Mouse (Mus musculus) lung, postnatal 25 days (tissue): Measurements from ENCODE around the gene Diras2.

Experiments used
- DNase-seq: peaks from one replicate; pipeline ENCODE4 v3.0.0; 2022; ENCODE audit warnings: low spot score

Gene Diras2

GRCm38 (mm10) chr13:52531121-52531520 lies at the start of gene Diras2:
Gene Diras2 (minus strand): TSS chr13:52531279.
- no peak for DNase-seq

GRCm38 (mm10) chr13:52578776-52579175 lies 47.7 kb upstream of the Diras2 start:
- DNase-seq = no peak

GRCm38 (mm10) chr13:52577939-52578338 lies 46.9 kb upstream of the Diras2 start:
- no peak for DNase-seq

DNA sequence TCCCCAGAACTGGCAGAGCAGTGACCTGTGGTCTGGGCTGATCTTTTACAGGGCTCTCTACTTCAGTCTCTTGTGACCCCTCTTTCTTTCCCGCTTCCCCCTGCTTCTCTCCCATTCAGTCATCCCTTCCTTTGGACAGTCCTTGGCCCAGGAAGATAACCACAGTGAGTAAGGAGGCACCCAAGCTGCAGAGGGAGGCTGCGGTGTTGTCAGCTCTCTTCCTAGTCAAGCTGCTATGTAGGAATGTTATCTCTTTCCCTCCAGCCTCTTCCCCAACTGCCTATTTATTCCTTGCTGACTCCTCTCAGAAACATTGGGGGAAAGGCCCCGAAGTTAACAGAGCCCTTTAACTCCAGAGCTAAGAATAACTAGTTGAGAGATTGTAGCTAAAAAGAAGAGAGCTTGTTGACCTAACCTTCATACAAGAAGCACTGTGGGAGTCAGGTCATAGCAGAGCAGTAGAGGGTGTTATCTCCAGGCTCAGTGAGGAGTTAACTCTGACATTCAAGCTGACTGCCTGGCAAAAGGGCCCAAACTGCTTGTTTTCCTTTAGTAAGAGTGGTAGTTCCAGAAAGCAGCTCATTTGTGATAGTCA lies 46.3 kb upstream of the Diras2 start:
- DNase-seq = no peak

DNA sequence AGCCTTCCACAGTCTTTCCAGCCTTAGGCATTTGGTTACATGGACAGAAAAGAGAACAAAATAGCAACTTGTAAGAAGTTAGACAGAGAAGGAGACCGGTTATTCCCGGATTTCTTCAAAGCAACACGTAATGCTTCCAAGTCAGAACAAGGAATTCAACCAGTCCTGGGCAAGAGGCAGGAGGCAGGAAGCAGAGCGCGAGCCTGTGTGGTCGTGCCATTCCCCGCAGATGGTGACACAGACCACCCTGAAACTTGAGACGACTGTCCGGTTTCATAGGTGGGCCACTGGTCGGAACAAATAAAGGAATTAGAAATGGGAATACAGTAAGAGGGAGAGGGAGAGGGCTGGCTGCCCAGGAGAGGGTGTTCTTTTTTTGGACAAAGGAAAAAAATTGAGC lies 45.8 kb upstream of the Diras2 start:
- DNase-seq = no peak

DNA sequence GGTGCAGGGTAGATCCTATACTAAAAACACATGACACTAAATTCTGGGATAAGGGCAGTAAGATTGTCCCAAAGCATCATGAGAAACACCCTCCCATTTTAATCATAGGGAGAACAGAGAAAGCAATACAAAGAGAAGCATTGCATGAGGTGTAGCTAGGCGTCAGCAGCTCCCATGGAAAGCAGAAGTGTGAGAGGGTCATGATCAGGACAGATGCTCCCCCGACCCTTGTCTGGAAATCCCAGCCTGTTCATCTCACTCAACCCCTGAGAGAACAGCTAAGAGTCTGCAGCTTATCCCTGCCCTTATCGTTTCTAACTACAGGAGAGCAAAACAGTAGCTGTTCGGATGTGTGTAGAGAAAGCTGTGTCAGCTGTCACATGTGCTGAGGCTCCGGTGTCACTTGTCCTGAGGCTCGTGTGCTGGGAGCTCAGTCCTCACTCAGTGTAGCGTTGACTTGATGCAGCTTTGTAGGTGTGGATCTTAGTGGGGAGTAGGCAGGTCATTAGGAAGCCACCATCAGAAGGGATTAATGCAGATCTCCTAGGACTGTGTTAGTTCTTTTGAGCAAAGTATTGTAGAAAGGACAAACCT lies 45.0 kb upstream of the Diras2 start:
- DNase-seq = no peak

- DNase-seq = no peak
Measured at GRCm38 (mm10) chr13:52575483-52575882, 44.4 kb upstream of the Diras2 start.

GRCm38 (mm10) chr13:52574311-52574710 lies 43.2 kb upstream of the Diras2 start:
- DNase-seq = no peak

- peak; percentile 75 for DNase-seq
Measured at GRCm38 (mm10) chr13:52572451-52573446, 41.7 kb upstream of the Diras2 start.

- peak; percentile 41 for DNase-seq
Measured at GRCm38 (mm10) chr13:52571591-52572384, 40.7 kb upstream of the Diras2 start.

- no peak for DNase-seq
Measured at GRCm38 (mm10) chr13:52570276-52570675, 39.2 kb upstream of the Diras2 start.

DNA sequence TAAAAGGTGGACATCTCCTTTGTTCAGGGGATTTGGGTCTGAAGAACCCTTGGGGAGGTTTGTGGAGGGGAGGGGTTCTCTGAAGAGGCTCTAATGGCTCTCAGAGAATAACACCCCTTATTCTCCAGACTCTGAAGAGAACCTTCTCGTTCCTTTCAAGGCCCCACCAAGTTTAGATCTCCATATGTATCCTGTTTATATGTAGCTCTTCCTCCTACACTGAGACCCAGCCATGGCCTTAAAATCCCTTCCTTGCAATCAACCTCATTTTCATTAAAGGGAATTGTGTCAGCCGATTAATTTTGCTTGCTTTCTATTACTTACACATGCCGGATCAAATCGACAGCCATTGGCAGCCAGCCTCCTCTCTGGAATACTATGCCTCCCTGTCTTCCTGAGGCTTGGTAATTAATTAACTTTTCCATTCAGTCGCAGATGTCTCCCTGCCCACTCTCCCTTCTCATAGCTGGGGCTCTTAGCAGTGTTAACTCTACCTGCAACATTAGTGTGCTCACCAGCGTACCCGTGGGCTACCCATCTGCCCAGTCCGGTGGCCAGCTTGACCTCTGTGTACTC lies 38.2 kb upstream of the Diras2 start:
- DNase-seq = no peak

GRCm38 (mm10) chr13:52566777-52567176 lies 35.7 kb upstream of the Diras2 start:
- no peak for DNase-seq

DNA sequence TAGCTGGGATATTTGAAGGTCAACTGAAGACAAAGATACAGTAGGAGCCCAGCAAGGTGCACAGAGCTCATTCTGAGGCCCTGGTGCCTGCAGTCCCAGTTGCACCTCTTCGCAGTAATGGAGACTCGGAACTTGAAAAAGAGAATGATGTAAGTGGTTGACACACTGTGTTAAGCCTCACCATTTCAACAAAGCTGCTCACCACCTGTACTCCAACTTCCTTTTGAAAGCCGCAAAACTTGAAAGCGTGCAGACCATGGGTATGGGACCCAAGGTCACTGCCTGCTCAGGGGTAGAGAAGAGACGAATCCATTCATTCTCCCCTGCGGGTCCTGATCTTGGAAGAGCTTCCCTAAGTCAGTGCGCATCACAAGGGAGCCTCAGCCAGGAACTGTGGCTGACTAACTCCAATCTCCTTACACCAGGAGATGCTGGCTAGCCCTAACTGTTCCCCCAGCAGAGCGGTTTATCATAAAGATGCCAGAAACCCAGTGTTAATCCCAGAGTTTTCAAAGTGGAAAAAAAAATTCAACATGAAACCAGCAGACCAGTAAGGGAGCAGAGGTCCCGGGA lies 35.2 kb upstream of the Diras2 start:
- DNase-seq = no peak

DNA sequence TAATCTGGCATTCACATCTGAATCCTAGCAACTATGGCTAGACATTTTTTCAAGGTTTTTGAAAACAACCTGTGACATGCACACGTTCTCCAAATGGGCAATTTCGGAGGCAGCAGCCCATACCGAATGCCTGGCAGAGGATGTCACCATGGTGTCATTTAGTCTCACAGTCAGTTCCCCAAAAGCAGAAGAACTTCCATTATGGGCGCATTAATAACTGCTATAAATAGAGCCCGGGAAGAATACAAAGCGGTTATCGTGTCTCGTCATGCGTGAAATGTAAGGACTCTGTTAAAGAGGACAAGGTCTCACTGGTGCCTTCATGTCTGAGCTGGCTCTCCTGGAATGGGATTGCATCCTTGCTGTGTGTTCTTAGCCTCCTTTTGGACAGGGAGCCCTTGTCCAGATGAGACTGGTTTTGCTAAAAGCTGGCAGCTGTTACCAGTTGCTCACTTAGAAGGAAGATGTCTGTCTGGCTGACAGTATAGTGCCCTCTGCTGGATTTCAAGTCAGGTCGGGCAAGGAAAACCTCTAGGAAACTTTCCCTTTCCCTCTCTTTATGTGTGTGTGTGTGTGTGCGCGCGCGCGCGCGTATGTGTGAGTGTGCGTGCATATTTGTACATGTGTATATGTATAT lies 34.1 kb upstream of the Diras2 start:
- no peak for DNase-seq

DNA sequence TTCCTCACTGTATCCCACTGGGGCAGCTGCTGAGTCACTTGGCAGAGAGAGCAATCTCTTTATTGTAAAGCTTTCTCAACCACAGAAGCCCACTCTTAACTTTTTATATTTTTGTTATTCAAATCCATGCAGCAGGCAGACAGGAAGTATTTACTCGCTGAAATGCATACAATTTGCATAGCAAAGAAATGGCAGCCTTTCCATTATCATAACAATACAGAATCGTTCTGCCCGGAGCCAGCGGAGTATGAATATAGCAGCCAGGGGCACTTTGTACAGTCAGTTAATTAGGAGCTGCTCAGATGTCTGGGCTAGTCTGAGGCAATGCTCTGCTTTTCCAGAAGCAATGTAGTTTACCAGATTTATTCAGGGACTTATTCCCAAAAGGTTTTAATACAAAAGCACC lies 31.1 kb upstream of the Diras2 start:
- no peak for DNase-seq

DNA sequence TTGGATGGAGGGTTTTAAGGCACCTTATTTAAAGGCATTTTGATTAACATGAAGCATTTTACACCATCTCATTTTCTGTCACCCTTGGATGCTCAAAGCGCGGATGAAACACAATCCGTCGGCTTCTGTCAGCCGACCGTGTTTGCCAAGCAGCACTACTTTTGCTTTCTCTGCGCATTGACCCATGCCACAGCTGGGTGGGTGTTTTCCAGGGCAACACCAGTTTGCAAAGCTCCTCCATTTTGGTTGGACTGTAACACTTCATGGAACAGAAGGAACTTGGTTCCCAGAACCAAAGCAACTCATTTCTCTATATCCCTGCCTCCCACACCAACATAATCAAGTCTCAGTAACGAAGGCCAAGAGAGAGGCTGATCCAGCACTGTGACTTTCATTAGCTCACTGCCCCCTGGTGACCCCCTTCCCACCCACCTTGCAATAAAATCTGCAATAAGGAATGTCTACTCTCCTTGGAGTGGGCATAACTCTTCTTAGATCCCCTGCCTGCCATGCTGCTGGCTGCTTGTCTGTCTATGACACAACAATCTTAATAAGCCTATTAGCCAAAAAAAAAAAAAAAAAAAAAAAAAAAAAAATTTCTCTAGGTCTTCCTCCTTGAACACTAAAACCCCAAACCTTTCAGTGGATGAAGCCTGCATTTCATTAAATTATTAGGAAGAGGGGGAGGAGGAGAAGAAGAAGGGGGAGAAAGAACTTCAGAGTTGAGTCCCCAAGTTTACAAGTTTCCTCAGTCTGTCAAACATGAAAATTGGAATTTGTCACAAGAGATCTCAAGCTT lies 30.5 kb upstream of the Diras2 start:
- no peak for DNase-seq

DNA sequence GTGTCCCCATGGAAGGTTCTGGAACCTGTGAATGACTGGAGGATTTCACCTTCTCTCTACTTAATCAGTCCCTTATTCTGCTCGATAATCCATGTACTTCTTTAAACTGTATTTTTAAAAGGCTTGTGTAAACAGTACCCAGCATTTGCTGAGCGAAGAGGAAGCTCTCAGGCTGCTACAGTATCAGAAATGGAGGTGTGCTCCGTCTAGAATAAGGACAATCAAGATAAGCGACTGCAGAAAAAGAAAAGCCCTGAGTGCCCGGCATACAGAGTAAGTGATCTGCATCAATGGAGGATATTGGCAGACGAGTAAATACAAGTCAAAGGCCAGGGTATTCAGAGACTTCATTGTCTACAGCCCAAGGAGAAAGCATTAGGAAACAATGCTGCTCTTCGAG lies 26.3 kb upstream of the Diras2 start:
- no peak for DNase-seq

- DNase-seq = no peak
Measured at GRCm38 (mm10) chr13:52554722-52555121, 23.6 kb upstream of the Diras2 start.

DNA sequence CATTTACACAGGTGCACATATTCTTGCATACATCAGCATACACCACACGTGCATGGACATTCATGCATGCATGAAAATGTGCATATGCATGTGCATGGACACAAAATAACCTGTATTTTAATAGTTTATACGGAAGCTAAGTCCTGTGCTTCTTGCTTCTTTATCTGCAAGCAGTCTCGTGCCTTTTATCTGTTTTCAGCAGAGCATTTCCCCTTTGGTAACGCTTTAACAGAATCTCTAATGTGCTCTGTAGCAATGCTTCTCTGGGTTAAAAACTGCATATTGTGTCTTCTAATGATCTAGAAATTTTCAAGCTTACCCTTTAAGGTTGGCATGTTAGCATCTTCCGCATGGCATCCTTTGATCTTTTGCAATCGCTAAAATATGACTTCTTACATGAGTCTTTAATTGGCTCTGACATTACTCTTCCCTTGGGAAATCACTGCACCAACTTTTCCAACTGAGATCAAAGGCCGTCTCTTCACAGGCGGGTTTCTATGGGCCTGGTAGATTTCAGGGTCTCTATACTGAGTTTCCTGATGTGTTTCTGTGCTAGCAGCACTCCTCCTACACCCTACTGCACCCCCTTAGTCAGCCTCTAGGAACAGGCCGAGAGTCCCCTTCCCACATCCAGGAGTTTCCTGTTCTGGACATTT lies 21.9 kb upstream of the Diras2 start:
- DNase-seq = no peak
